Mouse (Mus musculus): ENCODE measurements at regions not wholly inside any gene's neighbourhood (a gene's known extent, or its start where the extent isn't known, plus 50 kb on each side); places are given as distances from the start of the nearest gene placed in this dataset.

- no peak for DNase-seq
Measured at GRCm38 (mm10) chr14:61665815-61666214, 58.6 kb downstream of the Kcnrg start.

- no peak for DNase-seq
Measured at GRCm38 (mm10) chr14:61673184-61673583, 65.9 kb downstream of the Kcnrg start.

GRCm38 (mm10) chr14:61678107-61678506, 70.8 kb downstream of the Kcnrg start:
- no peak for DNase-seq

GRCm38 (mm10) chr14:61680818-61681707, 73.8 kb downstream of the Kcnrg start:
- DNase-seq: peak; percentile 92 to 94

GRCm38 (mm10) chr14:61681708-61682701, 74.7 kb downstream of the Kcnrg start:
- peak; percentile 95 to 96 for DNase-seq

GRCm38 (mm10) chr14:61682721-61683355, 75.6 kb downstream of the Kcnrg start:
- DNase-seq: peak; percentile 81 to 84

GRCm38 (mm10) chr14:61683356-61683740, 76.1 kb downstream of the Kcnrg start:
- DNase-seq: peak in 1 of 2 experiments; percentile 35

- DNase-seq: peak; percentile 42 to 54
Measured at GRCm38 (mm10) chr14:61683791-61684411, 76.6 kb downstream of the Kcnrg start.

GRCm38 (mm10) chr14:61684473-61685230, 77.4 kb downstream of the Kcnrg start:
- DNase-seq: peak in 1 of 2 experiments; percentile 40

GRCm38 (mm10) chr14:61685231-61685800, 78.1 kb downstream of the Kcnrg start:
- no peak for DNase-seq

GRCm38 (mm10) chr14:61686101-61686691, 78.9 kb downstream of the Kcnrg start:
- DNase-seq: peak; percentile 40 to 42

- peak; percentile 67 to 68 for DNase-seq
Measured at GRCm38 (mm10) chr14:61686821-61687341, 79.6 kb downstream of the Kcnrg start.

- DNase-seq: no peak
Measured at GRCm38 (mm10) chr14:61687346-61688012, 80.2 kb downstream of the Kcnrg start.

GRCm38 (mm10) chr14:61688013-61688520, 80.8 kb downstream of the Kcnrg start:
- no peak for DNase-seq

- peak in 1 of 2 experiments; percentile 18 for DNase-seq
Measured at GRCm38 (mm10) chr14:61688666-61689065, 81.4 kb downstream of the Kcnrg start.

- DNase-seq: peak; percentile 32 to 43
Measured at GRCm38 (mm10) chr14:61689281-61689680, 82.0 kb downstream of the Kcnrg start.

GRCm38 (mm10) chr14:61689776-61690175, 82.5 kb downstream of the Kcnrg start:
- DNase-seq: no peak

- no peak for DNase-seq
Measured at GRCm38 (mm10) chr14:61691785-61692372, 84.6 kb downstream of the Kcnrg start.

- no peak for DNase-seq
Measured at GRCm38 (mm10) chr14:61694796-61695195, 87.5 kb downstream of the Kcnrg start.
